Mouse (Mus musculus) left cerebral cortex, adult 9 months (tissue): ENCODE results near the gene Lmx1b.
A peak's percentile ranks its signal among the peaks of the same experiment; 100 is the strongest.

Source experiments
- DNase-seq, 2 experiments: peaks; one replicate each; pipeline ENCODE4 v3.0.0; 2022; ENCODE audit warnings: low spot score in 2 of 2

Lmx1b gene

DNA sequence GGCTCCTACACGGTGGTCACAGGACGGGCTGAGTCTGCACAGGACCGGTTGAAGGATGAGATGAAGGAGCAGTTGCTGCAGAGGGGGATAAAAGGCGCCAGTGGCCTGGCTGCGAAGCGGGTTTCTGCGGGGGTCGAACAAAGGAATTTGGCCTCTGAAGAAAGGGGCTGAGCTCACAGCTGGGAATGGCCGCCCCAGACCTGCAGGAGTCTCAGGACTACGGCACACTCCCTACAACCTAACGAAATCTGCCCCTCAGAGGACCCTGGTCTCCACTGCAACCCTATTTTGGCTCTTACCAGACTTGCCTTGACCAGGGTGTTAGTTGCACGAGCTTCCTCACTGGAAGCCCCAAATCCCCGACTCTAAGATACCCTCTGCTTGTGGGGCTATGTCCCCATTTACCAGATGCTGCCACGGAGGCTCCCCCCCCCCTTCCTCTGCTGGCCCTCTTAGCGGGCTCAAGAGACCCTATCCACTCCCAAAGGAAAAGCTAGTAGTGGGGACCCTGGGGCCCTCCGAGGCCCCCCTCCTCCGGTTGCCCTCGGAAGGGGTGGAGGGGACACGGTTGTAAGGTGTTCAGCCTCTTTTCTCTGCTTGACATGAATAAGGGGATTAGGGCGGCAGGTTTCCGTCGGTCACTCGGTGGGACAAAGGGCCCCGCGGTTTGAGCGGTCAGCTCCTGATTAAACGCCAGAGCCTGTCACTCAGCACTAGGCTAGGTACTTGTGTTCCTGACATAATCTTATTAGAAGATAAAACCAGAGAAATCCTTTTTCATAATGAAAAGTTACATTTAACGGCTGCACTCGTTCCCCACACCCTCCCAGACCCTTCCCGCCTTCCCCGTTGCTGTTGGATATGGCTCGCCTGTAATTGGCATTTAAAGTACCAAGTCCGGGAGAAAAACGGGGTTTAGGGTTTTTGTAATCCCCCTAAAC, 10.0 kb downstream of the Lmx1b start:
- DNase-seq, result no peak

DNA sequence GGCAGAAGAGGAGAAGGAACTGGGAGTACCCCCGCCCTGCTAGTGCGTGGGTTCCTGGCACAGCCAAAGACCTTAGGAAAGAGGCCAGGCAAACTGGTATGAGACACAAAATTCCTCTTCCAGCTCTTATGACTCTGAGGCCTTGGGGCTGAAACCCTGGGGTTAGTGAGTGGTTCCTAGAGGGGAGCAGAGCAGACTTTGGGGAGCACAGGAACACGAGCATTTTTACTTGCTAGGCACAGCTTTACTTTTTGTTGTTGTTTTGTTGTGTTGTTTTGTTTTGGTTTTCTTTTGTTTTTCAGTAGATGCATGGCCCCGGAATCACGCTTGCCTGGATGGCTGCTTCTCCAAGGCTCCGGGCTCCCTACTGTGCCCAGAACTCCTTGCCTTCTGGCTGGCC, 10.7 kb downstream of the Lmx1b start:
- no peak for DNase-seq

DNA sequence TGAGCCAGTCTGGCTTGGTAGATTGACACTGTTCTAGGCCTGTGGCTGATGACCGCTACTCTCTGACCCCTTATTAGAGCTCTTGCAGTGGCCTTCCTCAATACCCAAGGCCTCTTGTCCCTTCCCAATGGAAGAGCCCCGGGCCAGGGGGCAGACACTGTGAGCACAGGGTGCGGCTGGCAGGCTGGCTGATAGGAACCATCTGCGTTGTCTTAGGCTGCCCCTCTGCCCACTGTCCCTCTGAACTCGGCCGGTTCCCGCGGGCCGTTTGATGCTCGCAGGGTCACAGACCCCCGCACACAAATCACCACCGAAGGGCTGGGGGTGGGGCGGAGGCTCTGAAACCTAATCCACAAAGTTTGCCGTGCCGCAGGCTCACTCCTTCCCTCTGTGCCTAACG, 11.5 kb downstream of the Lmx1b start:
- DNase-seq, result no peak

DNA sequence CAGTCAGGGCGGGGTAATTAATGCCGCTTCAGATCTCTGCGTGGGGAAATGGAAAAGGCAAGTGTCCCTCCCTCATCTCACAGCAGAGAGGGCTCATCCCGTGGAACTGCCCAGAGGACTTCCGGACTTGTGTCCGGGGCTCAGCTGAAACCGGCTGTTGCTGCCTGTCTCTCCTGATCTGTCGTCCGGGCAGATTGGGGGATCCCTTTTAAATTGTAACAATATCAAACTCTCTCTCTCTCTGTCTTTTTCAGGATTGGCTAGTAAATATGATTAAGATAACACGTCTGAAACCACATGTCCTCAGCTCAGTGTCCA, 13.3 kb downstream of the Lmx1b start:
- no peak for DNase-seq

DNA sequence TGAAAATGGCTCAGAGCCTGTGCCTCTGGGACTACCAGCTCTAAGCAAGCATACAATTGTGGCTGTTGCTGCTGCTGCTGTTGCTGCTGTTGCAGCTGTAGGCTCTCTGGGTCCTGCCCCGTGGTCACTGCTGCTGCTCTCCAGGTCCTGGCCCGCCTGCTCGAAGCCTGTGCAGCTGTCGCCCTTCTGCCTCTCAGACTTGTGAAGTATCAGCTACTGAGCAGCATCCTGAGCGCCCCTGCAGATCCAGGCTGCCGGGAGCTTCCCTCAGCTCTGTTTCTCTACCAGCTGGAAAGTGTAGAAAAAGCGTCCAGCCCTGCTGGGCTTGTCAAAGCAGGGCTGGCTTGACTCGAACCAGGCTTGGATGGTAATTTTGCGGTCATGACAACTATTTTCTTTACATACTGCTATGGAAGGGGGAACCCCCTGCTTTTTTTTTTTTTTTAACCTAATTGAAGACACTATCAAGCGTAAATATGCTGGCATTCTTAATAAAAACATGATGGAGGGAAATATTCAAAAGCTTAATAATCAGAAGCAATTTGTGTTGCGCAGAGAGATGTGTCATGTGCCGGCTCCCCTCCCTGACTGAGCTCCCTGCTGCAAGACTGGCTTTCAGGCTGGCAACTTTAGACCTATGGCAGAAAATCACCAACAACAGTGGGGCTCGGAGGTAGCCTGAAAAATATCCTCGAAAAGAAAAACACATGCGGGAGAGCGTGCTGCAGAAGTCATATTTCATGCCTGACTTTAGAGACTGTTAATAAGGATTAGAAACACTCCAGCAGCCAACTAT, 13.9 kb downstream of the Lmx1b start:
- no peak for DNase-seq

DNA sequence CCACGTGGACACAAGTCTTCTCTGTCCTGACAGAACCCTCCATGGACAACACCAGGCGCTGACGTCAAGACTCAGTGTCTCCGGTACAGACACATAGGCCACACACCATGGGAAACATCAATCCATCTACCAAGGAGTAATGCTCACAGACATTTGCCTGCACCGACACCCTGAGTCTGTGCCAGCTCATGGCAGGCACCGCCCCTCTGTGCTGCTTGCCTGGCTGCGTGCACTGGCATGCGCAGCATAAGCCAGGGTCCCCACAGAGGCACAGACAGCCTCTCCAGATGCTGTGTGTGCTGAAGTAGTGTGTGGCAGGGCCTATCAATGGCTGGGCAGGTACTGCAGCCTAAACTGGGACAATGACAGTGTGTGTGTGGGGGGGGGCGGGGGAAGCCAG, 22.6 kb downstream of the Lmx1b start:
- no peak for DNase-seq

DNA sequence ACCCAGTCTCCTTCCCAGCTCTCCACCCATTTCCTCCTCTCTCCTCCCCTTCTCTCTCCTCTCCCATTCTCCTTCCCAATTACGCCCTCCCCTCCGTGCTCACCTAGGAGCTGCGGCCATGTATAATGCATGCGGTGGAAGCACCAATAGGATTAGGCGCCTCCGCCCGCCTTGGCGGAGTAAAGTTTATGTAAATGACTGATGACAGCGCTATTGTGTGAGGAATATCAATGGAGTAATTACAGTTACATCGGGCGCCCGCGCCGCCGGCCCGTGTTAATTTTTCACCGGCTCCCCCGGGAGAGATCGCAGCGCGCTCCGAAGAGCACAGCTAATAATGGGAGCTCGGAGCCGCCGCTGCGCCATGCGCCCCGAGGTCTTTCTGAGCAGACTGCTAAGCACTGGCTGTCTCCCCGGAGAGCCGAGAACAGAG, 23.9 kb downstream of the Lmx1b start:
- peak; percentile 40 to 66 for DNase-seq

- DNase-seq, result no peak
Measured at GRCm38 (mm10) chr2:33615843-33616344, 24.4 kb downstream of the Lmx1b start.

- DNase-seq, result no peak
Measured at GRCm38 (mm10) chr2:33605487-33606256, 34.6 kb downstream of the Lmx1b start.

GRCm38 (mm10) chr2:33604846-33605486, 35.3 kb downstream of the Lmx1b start:
- no peak for DNase-seq

GRCm38 (mm10) chr2:33600520-33600919, 39.8 kb downstream of the Lmx1b start:
- no peak for DNase-seq

DNA sequence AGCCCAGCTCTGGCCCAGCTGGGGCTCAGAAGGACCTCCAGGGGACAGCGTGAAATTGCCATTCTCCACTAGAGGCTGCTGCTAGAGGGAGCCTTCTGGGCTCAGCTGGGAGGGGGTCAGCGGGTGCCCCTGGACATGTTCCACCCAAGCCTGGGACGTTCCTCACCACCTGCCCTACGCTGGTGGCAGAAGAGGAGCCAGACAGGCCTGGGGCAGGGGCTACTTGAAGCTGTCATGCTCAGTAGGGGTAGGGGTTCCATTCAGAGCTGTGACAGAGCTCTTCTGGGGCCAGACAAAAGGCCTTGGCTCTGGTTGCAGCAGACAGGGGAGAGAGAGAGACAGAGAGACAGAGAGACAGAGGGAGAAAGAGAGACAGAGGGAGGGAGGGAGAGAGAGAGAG, 42.9 kb downstream of the Lmx1b start:
- no peak for DNase-seq

GRCm38 (mm10) chr2:33595085-33595423, 45.3 kb downstream of the Lmx1b start:
- DNase-seq, result no peak

DNA sequence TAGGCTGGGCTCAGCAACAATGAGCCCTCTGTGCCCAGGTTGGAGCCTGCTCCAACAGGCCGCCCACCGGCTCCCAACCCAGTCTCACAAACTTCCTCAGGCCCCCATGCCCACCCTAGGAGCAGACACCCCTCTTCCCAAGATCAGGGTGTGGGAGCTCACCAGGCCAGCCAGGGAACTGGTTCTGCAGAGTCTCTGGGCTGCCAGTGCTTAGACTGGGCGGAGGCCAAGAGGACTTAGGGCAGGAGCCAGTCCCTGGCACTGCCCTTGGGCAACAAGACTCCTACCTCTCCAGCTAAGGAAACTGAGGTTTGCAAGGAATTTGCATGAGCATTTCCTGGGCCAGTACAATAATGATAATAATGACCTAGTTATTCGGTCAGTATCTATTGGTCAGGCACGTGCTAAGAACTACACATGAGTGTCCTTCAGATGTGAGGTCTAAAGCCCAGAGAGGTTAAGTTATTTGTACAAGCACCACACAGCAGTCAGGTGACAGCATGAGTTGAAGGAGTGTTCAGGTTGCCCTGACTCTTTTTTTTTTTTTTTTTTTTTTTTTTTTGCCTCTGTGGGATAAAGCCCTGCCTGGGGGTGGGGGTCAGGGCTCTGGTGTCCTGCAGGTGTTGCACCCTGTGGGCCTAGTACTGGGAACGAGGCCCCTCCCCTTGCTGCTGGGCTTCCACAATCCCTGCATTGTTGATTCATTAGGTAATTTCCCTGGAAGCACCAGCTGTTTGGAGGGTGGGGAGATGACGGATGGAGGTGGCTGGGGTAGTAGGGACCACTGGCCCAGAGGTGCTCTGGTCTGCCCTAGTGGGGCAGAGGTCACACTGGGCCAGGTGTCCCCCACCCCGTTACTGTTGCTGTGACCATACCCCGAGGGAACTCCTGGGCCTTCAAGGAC, 45.9 kb downstream of the Lmx1b start:
- DNase-seq, result no peak

- peak; percentile 32 to 36 for DNase-seq
Measured at GRCm38 (mm10) chr2:33592931-33593555, 47.3 kb downstream of the Lmx1b start.

GRCm38 (mm10) chr2:33589280-33589679, 51.0 kb downstream of the Lmx1b start:
- DNase-seq, result no peak

- DNase-seq, result no peak
Measured at GRCm38 (mm10) chr2:33584937-33585910, 55.1 kb downstream of the Lmx1b start.

DNA sequence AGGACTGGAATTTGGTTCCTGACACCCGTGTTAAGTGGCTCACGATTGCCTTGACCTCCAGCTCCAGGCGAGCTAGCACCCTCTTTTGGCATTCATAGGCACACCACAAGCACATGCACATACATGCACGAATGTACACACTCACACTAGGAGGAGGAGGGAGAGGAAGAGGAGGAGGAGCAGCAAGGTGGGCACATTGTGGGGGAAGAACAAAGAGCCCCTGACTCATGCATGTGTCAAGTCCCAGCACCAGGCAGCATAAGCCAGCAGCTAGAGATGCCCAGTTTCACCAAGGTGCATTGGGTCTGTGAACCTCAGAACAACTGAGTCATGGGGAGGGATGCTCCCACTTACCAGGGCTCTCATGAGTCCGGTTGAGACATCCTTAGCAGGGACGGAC, 56.5 kb downstream of the Lmx1b start:
- DNase-seq, result no peak

GRCm38 (mm10) chr2:33583317-33583716, 57.0 kb downstream of the Lmx1b start:
- no peak for DNase-seq
